Mouse (Mus musculus): ENCODE measurements around the gene Gm36210. TPM values are rescaled to one million over a fixed set of nuclear protein-coding genes. Genes with fewer than 3 reads are reported as not detected.
"Not testable (repeated sequence)": the region's sequence is repeated elsewhere in the genome, so short reads cannot be mapped to it uniquely, and the experiment has no call there.

Gene Gm36210
- polyA plus RNA-seq, 1 experiment from 2014 or later: 0.24 TPM

DNA sequence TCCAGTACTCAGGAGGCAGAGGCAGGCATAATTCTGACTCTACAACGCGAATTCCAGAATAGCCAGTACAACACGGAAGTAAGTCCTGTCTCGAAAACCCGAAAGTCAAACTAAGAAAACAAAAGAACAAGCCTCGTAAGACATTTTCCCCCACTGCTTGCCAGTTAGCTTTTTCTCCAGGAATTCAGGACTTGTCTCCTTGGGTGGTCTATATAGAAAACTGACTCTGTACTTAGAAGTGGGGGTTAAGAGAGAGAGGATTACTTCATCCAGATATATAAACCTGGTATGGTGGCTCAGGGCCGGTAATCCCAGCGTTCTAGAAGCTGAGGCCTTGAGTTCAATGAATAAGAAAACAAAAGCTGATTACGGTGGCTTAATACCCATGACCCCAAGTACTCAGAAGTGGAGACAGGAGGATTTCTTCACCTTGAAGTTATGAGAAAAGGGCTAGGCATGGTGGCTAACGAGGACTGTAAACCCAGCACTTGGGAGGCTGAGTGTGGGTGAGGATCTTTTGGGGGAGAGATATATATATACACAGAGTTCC, 39.6 kb downstream of the Gm36210 start:
- no peaks in the 10 kb centered on the region for H3K27me3 ChIP-seq
- ATAC-seq (ENCODE audit: low FRiP score): no peak
- H3K9ac ChIP-seq: peak overlapping the region; percentile 66
- H3K4me1 ChIP-seq: peaks cover 10% of the 10 kb centered on the region
- peak overlapping the region; percentile 64 for H3K4me3 ChIP-seq (replicated peaks)
- no peaks in the 10 kb centered on the region for H3K9me3 ChIP-seq
- H3K27ac ChIP-seq: peak overlapping the region; percentile 65
- WGBS: 22% methylated on average over 10 of the region's 10 CpGs
- no peaks in the 10 kb centered on the region for H3K36me3 ChIP-seq (replicated peaks)
- H3K4me2 ChIP-seq: peak overlapping the region; percentile 62

DNA sequence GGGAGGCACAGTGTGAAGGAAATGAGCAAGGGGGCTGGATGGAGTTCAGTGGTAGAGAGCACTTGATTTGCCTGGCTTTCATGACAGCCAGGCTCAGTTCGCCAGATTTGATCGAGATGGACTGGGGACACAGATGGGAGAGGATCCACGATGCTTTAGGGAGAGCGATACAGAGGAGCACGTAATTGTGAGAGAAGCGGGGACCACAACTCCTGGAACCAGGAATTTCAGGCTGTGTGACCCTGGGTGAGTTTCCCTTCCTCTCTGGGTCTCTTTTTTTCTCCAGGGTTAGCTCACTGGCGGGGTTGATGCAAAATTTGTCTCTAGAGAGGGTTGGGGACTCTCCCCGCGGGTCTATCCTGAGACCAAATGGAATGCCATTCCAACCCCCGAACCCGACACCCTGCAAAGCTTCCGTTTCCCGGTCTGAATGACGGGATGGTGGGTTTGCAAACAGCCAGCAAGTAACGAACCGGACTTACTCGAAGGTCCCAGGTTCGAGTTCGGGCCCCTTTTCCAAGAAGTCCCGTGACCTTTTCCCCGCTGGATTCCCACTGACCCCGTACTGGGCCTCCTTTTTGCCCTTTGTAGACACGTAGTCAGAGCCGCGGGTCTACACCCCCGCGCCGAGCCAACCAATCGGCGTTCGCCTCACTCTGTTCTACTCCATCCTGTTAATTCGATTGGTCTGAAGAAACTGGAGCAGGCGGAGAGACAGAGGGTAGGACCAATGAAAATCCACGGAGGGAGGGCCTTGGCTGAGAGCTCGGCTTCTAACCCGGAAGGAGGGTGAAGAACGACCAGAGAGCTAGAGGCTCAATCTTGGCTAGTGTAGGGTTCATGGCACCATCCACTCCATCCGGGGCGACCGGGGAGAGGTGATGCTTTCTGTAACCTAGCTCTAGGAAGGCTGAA, 40.5 kb downstream of the Gm36210 start:
- peak; percentile 100 for ATAC-seq (ENCODE audit: low FRiP score)
- H3K4me3 ChIP-seq (replicated peaks): peak overlapping the region; percentile 64
- peak overlapping the region; percentile 66 for H3K9ac ChIP-seq
- WGBS: 4% methylated on average over 40 of the region's 40 CpGs
- peaks cover 10% of the 10 kb centered on the region for H3K4me1 ChIP-seq
- peak overlapping the region; percentile 62 for H3K4me2 ChIP-seq
- peak overlapping the region; percentile 65 for H3K27ac ChIP-seq
- no peaks in the 10 kb centered on the region for H3K27me3 ChIP-seq
- no peaks in the 10 kb centered on the region for H3K9me3 ChIP-seq
- no peaks in the 10 kb centered on the region for H3K36me3 ChIP-seq (replicated peaks)

DNA sequence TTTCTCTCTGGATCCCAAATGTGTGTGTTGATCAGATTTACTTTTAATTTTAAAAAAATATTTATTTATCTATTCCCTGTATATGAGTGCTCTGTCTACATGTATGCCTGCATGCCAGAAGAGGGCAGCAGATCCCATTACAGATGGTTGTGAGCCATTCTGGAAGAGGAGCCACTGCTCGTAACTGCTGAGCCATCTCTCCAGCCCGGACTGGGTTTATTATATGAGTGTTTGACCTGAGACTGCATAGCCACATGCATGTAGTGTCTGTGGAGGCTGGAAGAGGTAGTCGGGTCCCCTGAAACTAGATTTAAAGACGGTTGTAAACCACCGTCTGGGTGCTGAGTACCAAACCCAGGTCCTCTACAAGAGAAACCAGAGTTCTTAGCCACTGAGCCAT, 41.2 kb downstream of the Gm36210 start:
- Histone ChIP-seq H3K9me3 (no peaks in the 10 kb centered on the region), H3K4me1 (peaks cover 10% of the 10 kb centered on the region), H3K4me3 (replicated peaks) (peak overlapping the region; percentile 64), H3K27ac (no peak overlapping the region), H3K9ac (no peak overlapping the region), H3K27me3 (no peaks in the 10 kb centered on the region), H3K36me3 (replicated peaks) (no peaks in the 10 kb centered on the region), H3K4me2 (peak overlapping the region; percentile 62)
- ATAC-seq (ENCODE audit: low FRiP score): peak; percentile 36; the same call in 1 of the 2 replicates
- 58% methylated on average over 5 of the region's 5 CpGs for WGBS

DNA sequence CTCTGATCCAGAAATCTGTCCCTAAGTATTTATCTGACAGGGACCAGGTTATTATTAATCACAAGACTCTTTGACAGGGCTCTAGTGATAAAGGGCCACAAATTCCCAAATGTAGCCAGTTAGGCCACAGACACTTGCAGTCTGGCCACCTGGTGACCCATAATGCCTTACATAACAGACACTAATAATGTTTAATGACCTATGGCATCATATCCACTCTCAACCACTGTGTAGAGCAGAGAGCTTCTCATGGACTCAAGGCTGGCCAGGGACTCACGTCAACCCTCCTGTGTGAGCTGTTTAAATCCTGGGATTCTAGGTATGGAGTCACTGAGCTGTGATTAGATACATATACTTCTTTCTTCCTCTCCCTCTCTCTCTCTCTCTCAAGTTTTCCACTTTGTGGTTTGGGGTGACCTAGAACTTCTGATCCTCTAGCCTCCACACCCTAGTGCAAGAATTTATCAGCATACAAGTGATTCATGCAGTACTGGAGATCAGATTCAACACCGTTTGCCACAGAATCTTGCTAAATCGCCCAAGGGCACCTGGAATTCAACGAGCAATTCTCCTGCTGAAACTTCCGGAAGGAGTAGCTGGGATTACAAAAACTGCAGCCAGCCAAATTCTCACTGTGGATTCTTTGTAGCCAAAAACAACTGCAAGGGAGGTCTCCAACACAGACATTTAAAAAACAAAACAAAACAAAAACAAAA, 42.0 kb downstream of the Gm36210 start:
- Histone ChIP-seq H3K9me3 (no peaks in the 10 kb centered on the region), H3K4me3 (replicated peaks) (no peak overlapping the region), H3K9ac (no peak overlapping the region), H3K4me2 (no peak overlapping the region), H3K36me3 (replicated peaks) (no peaks in the 10 kb centered on the region), H3K27me3 (no peaks in the 10 kb centered on the region), H3K27ac (no peak overlapping the region), H3K4me1 (peaks cover 10% of the 10 kb centered on the region)
- 79% methylated on average over 5 of the region's 5 CpGs for WGBS
- no peak for ATAC-seq (ENCODE audit: low FRiP score)

DNA sequence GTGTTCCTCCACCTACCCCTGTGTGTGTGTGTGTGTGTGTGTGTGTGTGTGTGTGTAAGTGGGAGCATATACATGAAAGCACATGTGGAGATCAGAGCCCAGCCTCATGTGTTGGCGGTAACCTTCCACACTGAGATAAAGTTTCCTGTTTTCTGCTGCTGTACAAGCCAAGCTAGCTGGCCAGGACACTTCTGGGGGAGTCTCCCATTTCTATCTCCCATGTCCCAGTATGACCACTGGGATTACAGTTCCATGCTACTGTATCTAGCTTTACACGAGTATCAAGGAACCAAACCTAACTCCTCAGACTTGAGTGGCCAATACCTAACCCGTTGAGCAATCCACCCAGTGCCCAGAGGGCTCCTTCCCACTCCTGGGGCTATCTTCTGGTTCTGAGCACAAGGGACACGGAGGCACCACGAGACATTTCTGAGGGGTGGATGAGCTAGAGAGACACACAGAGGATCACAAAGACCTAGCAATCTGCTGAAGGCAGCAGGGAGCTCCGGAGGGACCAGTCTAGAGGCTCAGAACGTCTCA, 42.7 kb downstream of the Gm36210 start:
- no peak for ATAC-seq (ENCODE audit: low FRiP score)
- H3K4me1 ChIP-seq: peaks cover 10% of the 10 kb centered on the region

DNA sequence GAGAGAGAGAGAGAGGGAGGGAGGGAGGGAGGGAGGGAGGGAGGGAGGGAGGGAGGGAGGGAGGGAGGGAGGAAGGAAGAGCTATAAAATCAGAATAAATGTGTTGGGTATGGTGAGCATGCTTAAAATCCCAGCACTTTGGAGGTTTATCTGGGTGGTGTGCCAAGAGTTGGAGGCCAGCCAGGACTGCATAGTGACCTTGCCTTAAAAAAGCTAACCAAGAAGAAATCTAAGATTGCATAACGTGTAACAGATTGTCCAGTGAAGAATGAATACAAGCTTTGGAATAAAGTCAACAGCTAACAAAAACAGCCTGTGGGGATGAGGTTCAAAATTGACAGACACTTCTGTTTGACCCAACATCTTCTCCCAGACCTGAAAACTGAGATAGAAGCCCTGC, 43.3 kb downstream of the Gm36210 start:
- Histone ChIP-seq H3K9ac (no peak overlapping the region), H3K9me3 (no peaks in the 10 kb centered on the region), H3K36me3 (replicated peaks) (no peaks in the 10 kb centered on the region), H3K4me2 (no peak overlapping the region), H3K4me1 (peaks cover 10% of the 10 kb centered on the region), H3K27me3 (no peaks in the 10 kb centered on the region), H3K4me3 (replicated peaks) (no peak overlapping the region), H3K27ac (no peak overlapping the region)
- ATAC-seq (ENCODE audit: low FRiP score): no peak
- WGBS: 58% methylated on average over 1 of the region's 1 CpGs

More for the DNA sequence above, 42.7 kb downstream of the Gm36210 start:
- 79% methylated on average over 7 of the region's 7 CpGs for WGBS
- Histone ChIP-seq H3K4me2 (no peak overlapping the region), H3K9me3 (no peaks in the 10 kb centered on the region), H3K9ac (no peak overlapping the region), H3K27me3 (no peaks in the 10 kb centered on the region), H3K27ac (no peak overlapping the region), H3K4me3 (replicated peaks) (no peak overlapping the region), H3K36me3 (replicated peaks) (no peaks in the 10 kb centered on the region)

DNA sequence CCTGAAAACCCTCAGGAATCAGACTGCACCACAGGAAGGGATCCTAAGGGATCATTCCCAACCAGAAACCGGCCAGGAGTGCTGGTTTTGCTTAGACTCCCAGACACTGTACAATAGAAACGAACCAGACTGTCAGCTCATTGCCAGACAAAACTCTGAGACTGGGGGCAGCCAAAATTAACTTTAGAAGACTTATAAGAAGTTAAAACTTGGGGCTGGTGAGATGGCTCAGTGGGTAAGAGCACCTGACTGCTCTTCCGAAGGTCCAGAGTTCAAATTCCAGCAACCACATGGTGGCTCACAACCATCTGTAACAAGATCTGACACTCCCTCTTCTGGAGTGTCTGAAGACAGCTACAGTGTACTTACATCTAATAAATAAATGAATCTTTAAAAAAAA, 45.4 kb downstream of the Gm36210 start:
- not testable (repeated sequence) for H3K4me2 ChIP-seq; H3K4me1 ChIP-seq; H3K9me3 ChIP-seq; ATAC-seq (ENCODE audit: low FRiP score); H3K27me3 ChIP-seq; H3K36me3 ChIP-seq (replicated peaks); H3K4me3 ChIP-seq (replicated peaks); H3K27ac ChIP-seq; H3K9ac ChIP-seq
- 74% methylated on average over 3 of the region's 3 CpGs for WGBS

DNA sequence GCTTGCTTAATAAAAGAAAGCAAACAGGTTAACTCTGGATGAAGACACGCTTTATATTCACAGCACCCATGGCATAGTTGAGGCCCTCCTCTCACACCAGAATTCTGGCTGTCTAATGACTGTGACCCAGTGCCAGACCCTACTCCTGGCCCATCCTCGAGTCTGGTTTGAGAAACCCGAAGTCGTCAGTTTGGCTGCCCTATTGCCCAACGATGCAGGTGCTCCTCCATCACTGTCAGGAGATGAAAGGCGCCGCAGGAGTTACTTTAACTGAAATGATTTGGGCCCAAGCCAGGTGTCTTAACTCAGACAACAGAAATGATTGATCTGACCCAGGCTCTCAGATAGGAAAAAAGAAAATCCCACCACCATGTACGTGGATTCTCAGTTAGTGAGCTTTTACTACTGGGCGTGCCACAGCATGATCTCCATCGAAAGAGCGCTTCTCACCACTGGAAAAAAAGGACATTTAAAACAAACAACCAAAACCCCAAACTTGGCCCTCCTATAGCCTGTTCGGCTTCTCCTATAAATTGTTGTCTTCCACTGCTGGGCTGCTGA, 46.8 kb downstream of the Gm36210 start:
- Histone ChIP-seq H3K36me3 (replicated peaks) (no peaks in the 10 kb centered on the region), H3K9me3 (no peaks in the 10 kb centered on the region), H3K27me3 (no peaks in the 10 kb centered on the region), H3K4me2 (no peak overlapping the region), H3K9ac (no peak overlapping the region), H3K27ac (no peak overlapping the region), H3K4me3 (replicated peaks) (no peak overlapping the region), H3K4me1 (no peaks in the 10 kb centered on the region)
- WGBS: 87% methylated on average over 12 of the region's 12 CpGs
- no peak for ATAC-seq (ENCODE audit: low FRiP score)

DNA sequence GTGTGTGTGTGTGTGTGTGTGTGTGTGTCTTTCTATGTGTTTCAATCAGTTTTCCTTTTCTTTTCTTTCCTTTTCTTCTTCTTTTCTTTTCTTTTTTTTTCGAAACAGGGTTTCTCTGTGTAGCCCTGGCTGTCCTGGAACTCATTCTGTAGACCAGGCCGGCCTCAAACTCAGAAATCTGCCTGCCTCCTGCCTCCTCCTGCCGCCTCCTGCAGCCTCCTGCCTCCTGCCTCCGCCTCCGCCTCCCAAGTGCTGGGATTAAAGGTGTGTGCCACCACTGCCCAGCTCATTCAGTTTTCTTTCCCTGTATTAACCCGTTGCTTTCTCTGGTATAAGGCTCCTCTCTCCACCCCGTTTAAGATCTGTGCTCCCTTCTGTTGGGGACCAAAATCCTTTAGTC, 49.0 kb downstream of the Gm36210 start:
- no peak for ATAC-seq (ENCODE audit: low FRiP score)
- H3K27me3 ChIP-seq: 0 out of 2 replicates have a peak, but pooled peaks cover 3% of the 10 kb centered on the region
- no peak overlapping the region for H3K4me3 ChIP-seq (replicated peaks)
- H3K9ac ChIP-seq: no peak overlapping the region
- H3K36me3 ChIP-seq (replicated peaks): no peaks in the 10 kb centered on the region
- WGBS: 56% methylated on average over 7 of the region's 7 CpGs
- no peak overlapping the region for H3K4me2 ChIP-seq
- H3K27ac ChIP-seq: no peak overlapping the region
- H3K9me3 ChIP-seq: no peaks in the 10 kb centered on the region
- no peaks in the 10 kb centered on the region for H3K4me1 ChIP-seq

DNA sequence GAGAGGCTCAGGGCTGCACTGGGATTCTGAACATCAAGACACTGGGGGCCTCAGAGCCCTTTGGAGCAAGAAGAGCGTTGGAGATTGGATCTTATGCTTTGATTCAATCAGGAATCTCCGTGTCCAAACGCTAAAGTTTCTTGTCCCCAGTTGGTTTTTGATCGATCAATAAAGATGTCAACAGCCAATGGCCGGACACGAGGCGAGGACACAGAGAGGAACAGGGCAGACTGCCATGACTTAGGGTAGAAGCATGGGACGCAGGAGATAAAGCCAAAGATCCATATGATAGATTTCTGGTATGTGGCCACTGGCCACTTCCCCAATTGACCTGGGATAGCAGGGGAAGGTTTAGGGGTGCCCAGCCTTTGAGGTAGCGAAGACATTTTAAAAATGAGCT, 49.8 kb downstream of the Gm36210 start:
- Histone ChIP-seq H3K9ac (no peak overlapping the region), H3K27ac (no peak overlapping the region), H3K36me3 (replicated peaks) (no peaks in the 10 kb centered on the region), H3K4me3 (replicated peaks) (no peak overlapping the region), H3K4me2 (no peak overlapping the region), H3K27me3 (0 out of 2 replicates have a peak, but pooled peaks cover 6% of the 10 kb centered on the region), H3K4me1 (no peaks in the 10 kb centered on the region), H3K9me3 (no peaks in the 10 kb centered on the region)
- 82% methylated on average over 9 of the region's 9 CpGs for WGBS
- no peak for ATAC-seq (ENCODE audit: low FRiP score)

DNA sequence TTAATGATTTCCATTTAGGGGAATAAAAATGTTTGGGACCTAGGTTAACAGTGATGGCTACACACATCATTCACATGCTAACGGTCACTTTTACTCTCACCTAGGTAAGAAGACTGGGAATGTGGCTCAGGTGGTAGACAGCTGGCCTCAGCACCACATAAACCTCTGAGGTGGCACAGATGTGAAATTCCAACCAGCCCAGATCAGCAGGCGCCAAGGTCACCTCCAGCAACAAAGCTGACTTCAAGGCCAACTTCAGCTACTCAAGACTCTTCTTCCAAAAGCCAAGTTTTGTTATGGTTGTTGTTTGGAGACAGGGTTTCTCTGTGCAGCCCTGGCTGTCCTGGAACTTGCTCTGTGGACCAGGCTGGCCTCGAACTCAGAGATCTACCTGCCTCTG, 52.7 kb downstream of the Gm36210 start:
- ATAC-seq (ENCODE audit: low FRiP score): no peak
- H3K27me3 ChIP-seq: 0 out of 2 replicates have a peak, but pooled peaks cover 9% of the 10 kb centered on the region

DNA sequence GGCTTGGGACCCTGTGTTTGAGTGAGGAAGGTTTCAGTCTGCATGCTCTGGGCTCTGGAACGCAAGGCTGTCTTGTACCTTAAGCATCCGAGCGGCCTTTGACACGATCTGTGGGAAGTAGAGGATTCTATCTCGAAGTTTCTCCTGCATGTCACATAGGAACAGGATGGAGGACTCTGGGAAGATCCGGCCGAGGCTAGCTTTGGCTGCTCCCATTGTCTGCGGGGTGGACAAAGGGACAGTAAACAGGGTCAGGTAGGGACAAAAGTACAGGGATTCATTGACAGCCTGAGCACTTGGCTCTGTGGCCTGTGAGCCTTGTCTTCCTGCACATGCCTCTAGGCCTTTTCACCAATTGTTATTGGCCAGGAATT, 55.0 kb downstream of the Gm36210 start:
- WGBS: 68% methylated on average over 8 of the region's 8 CpGs
- H3K4me1 ChIP-seq: no peaks in the 10 kb centered on the region

More for the DNA sequence above, 52.7 kb downstream of the Gm36210 start:
- H3K36me3 ChIP-seq (replicated peaks): no peaks in the 10 kb centered on the region
- no peak overlapping the region for H3K9ac ChIP-seq
- H3K9me3 ChIP-seq: no peaks in the 10 kb centered on the region
- H3K27ac ChIP-seq: no peak overlapping the region
- H3K4me3 ChIP-seq (replicated peaks): no peak overlapping the region
- 88% methylated on average over 3 of the region's 3 CpGs for WGBS
- no peaks in the 10 kb centered on the region for H3K4me1 ChIP-seq
- no peak overlapping the region for H3K4me2 ChIP-seq

More for the DNA sequence above, 55.0 kb downstream of the Gm36210 start:
- Histone ChIP-seq H3K4me3 (replicated peaks) (no peak overlapping the region), H3K36me3 (replicated peaks) (no peaks in the 10 kb centered on the region), H3K27me3 (peaks cover 14% of the 10 kb centered on the region; the same call in 1 of the 2 replicates), H3K27ac (no peak overlapping the region), H3K4me2 (no peak overlapping the region), H3K9ac (no peak overlapping the region), H3K9me3 (no peaks in the 10 kb centered on the region)
- no peak for ATAC-seq (ENCODE audit: low FRiP score)

Measured in forebrain, embryonic 12.5 days (tissue).